Mouse (Mus musculus) small intestine, adult 2 months (tissue): ENCODE measurements around the gene Nupr1.

Source experiments
- CTCF ChIP-seq: fragments of 200-500 bp; IDR thresholded peaks from 2 replicates; pipeline ENCODE4 v1.5.1; 2012; ENCODE audit warnings: low read depth, mild to moderate bottlenecking, control low read depth, inconsistent platforms, low read length, moderate library complexity, mixed read lengths; ENCODE audit not compliant: insufficient replicate concordance, insufficient read length; ENCODE audit errors: extremely low read depth
- POLR2A ChIP-seq: fragments of 200-500 bp; IDR thresholded peaks from 2 replicates; pipeline ENCODE4 v1.6.1; 2012; ENCODE audit warnings: low read depth, mild to moderate bottlenecking, control low read depth, inconsistent platforms, low read length, moderate library complexity

GRCm38 (mm10) chr7:126663646-126664045, 33.0 kb upstream of the Nupr1 start:
- TF ChIP-seq CTCF = no peak
- TF ChIP-seq POLR2A = no peak
